Mouse (Mus musculus) limb, embryonic 11.5 days (tissue): Measurements from ENCODE around the gene Arhgap29. TPM values are rescaled to one million over a fixed set of nuclear protein-coding genes. Genes with fewer than 3 reads are reported as not detected.

ENCODE experiments used
- ATAC-seq: fragments of 200-750 bp; cut with Nextera tagmentation; 2 replicates; pipeline ENCODE4 v1.8.0; 2017; ENCODE audit warnings: low read depth; ENCODE audit not compliant: insufficient number of reproducible peaks, low FRiP score, low TSS enrichment
- DNase-seq: peaks from one replicate; pipeline ENCODE4 v3.0.0-alpha.2; 2015; ENCODE audit warnings: low spot score
- H3K27ac ChIP-seq: fragments of 300-500 bp; sonication (generic); replicated peaks from 2 replicates; pipeline ENCODE4 v1.5.1; 2014; ENCODE audit warnings: low read depth, mild to moderate bottlenecking, low read length
- H3K27me3 ChIP-seq: fragments of 300-500 bp; sonication (generic); 2 replicates; pipeline ENCODE4 v1.6.1; 2014; ENCODE audit warnings: mild to moderate bottlenecking, low read length, mixed read lengths; ENCODE audit not compliant: control insufficient read depth, insufficient read depth
- H3K36me3 ChIP-seq: fragments of 300-500 bp; sonication (generic); 2 replicates; pipeline ENCODE4 v1.6.1; 2014; ENCODE audit warnings: mild to moderate bottlenecking, low read length, moderate library complexity, mixed read lengths; ENCODE audit not compliant: control insufficient read depth, insufficient read depth
- H3K4me1 ChIP-seq: fragments of 300-500 bp; sonication (generic); 2 replicates; pipeline ENCODE4 v1.6.1; 2014; ENCODE audit warnings: low read length, mixed read lengths; ENCODE audit not compliant: control insufficient read depth, insufficient read depth
- H3K4me2 ChIP-seq: fragments of 300-500 bp; sonication (generic); 2 replicates; pipeline ENCODE4 v1.6.1; 2014; ENCODE audit warnings: low read depth, mild to moderate bottlenecking, moderate library complexity; ENCODE audit not compliant: severe bottlenecking
- H3K4me3 ChIP-seq: fragments of 300-500 bp; sonication (generic); 2 replicates; pipeline ENCODE4 v1.5.1; 2014; ENCODE audit warnings: low read depth, low read length
- H3K9ac ChIP-seq: fragments of 300-500 bp; sonication (generic); 2 replicates; pipeline ENCODE4 v1.6.1; 2014; ENCODE audit warnings: mild to moderate bottlenecking, low read length
- H3K9me3 ChIP-seq: fragments of 300-500 bp; sonication (generic); 2 replicates; pipeline ENCODE4 v1.6.1; 2016; ENCODE audit warnings: low read length; ENCODE audit not compliant: control insufficient read depth
- WGBS: fragments of 180-500 bp; shearing (Covaris S2); extraction: QIAGEN DNeasy Blood & Tissue Kit; methylation state at CpG from one replicate; pipeline ENCODE4 v1.1.7; 2014; 5-methylcytosine and 5-hydroxymethylcytosine counted together
- polyA plus RNA-seq: library from polyadenylated mRNA; unstranded; fragments of >200 nt; fragmentation: Nextera tagmentation; extraction: Ambion mirVana; gene quantifications from 2 replicates; pipeline ENCODE4 v1.2.1, GENCODE M21; 2014

Gene Arhgap29
- polyA plus RNA-seq, 1 experiment from 2014 or later, result 42.0 TPM

DNA sequence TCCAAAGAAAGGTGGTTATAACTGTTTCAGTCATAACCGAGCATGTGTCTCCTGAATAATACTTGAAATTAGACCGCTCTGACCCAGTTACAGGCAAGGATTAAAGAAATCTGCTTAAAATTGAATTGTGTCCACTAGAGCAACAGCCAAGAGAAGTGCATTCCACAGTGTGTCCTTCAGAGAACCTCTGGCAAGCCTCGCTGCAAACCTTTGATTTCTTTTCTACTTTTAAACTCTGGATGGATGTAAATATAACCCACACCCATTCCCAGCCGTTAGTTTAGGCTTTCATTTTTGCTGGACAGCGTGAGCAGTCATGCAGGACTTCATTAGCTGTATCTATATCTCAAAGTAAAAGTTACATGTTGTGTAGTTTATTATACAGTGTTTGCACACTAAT lies 74.3 kb downstream of the Arhgap29 start:
- no peaks in the 10 kb centered on the region for H3K9me3 ChIP-seq
- no peaks in the 10 kb centered on the region for H3K27me3 ChIP-seq
- WGBS, result 82% methylated on average over 5 of the region's 5 CpGs
- H3K36me3 ChIP-seq, result no peaks in the 10 kb centered on the region
- H3K9ac ChIP-seq, result no peak overlapping the region
- no peak overlapping the region for H3K4me3 ChIP-seq
- H3K4me1 ChIP-seq, result no peaks in the 10 kb centered on the region
- no peak overlapping the region for H3K4me2 ChIP-seq
- ATAC-seq, result no peak
- DNase-seq, result no peak
- no peak overlapping the region for H3K27ac ChIP-seq

DNA sequence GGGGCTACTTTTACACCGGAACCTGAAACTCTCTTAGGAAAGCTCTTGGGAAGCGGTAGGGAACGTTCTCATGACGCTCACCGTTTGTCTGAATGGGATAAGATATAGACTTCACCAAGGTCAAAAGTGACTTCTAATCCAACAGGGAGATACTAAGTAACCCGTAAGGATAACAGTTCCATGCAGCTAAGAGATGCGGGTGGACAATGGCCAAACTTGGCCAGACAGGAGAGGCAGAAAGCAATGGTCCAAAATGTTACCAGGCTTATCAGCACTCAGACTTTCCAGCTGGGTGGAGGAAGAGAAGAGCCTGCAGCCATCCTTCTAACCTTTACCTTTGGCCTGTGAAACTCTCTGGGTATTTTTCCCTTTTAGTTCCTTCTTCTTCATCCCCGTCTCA lies 75.4 kb downstream of the Arhgap29 start:
- no peak for DNase-seq

DNA sequence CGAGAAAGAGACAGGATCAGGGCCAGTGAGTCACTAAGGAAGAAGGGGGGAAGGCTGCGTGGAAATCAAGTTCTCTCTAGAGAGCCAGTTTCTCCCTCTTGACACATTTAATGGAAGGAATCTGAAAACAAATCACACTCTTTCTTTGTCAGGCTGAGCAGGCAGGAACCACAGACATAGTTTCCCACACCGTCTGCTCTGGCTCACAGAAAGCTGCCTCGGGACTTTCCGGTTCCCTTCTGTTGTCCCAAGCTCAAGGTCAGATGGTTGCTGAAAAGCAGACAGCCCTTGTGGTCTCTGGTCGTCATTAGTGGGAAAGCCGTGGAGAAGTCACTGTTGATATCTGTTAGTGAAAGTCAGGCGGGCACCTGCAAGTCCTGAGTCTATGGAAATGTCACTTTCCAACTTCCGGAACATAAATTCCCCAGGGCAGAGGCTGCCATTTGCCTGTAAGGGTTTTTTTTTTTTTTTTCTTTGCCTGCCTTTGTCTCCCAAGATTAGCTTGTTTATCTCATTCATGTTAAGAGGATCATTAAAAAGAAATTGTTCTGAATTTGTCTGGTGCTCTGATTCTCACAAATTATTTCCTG lies 81.0 kb downstream of the Arhgap29 start:
- no peak for ATAC-seq
- Histone ChIP-seq H3K27ac (no peak overlapping the region), H3K4me3 (no peak overlapping the region), H3K27me3 (no peaks in the 10 kb centered on the region), H3K36me3 (no peaks in the 10 kb centered on the region), H3K9me3 (no peaks in the 10 kb centered on the region), H3K4me1 (peaks cover 6% of the 10 kb centered on the region; the same call in 1 of the 2 replicates), H3K9ac (no peak overlapping the region), H3K4me2 (no peak overlapping the region)
- 67% methylated on average over 9 of the region's 9 CpGs for WGBS
- DNase-seq, result no peak

More for the DNA sequence above, 75.4 kb downstream of the Arhgap29 start:
- no peak overlapping the region for H3K4me2 ChIP-seq
- WGBS, result 94% methylated on average over 8 of the region's 8 CpGs
- no peak overlapping the region for H3K9ac ChIP-seq
- no peaks in the 10 kb centered on the region for H3K4me1 ChIP-seq
- H3K4me3 ChIP-seq, result no peak overlapping the region
- H3K36me3 ChIP-seq, result no peaks in the 10 kb centered on the region
- H3K27ac ChIP-seq, result no peak overlapping the region
- H3K27me3 ChIP-seq, result no peaks in the 10 kb centered on the region
- H3K9me3 ChIP-seq, result no peaks in the 10 kb centered on the region
- no peak for ATAC-seq

DNA sequence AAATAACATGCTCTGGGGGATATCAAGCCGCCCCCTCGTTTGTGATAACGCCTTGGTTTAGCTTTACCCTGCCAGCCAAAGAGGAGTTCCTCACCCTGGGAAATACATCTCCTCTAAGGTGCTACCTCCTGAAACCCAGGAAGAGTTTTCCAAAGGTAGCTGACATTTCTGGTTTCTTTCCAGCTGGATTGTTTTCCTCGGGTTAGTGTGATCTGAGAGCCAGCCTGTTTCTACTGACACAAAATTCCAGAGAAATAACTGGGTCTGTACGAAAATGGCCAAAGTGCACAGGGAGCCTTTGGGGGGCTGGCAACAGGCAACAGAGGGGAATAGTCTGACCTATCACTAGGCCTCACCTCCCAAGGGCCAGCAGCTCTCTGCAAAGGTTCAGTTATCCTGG lies 81.9 kb downstream of the Arhgap29 start:
- DNase-seq, result no peak
- H3K36me3 ChIP-seq, result no peaks in the 10 kb centered on the region
- no peak for ATAC-seq
- peaks cover 6% of the 10 kb centered on the region; the same call in 1 of the 2 replicates for H3K4me1 ChIP-seq
- no peak overlapping the region for H3K4me3 ChIP-seq
- H3K4me2 ChIP-seq, result no peak overlapping the region
- no peak overlapping the region for H3K27ac ChIP-seq
- 84% methylated on average over 5 of the region's 5 CpGs for WGBS
- H3K27me3 ChIP-seq, result no peaks in the 10 kb centered on the region
- H3K9ac ChIP-seq, result no peak overlapping the region
- H3K9me3 ChIP-seq, result no peaks in the 10 kb centered on the region

DNA sequence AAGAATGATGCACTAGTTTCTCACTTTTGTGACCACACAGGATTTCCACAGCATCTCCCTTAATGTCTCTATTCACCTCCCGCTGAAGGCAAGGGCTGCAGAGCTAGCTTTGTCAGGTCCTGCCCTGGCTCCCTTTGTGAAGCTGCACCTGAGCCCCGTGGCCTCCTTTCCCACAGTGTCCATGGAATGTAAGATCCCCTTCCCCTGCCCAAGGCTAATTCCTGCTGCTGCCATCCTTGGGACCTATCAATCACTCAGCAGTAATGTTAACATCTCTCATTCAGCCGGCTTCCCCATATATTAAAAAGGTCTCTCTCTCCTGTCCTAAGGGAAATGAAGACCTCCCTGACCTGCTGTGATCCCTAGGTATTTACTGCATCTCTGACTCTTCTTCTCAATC lies 82.8 kb downstream of the Arhgap29 start:
- H3K9ac ChIP-seq, result no peak overlapping the region
- H3K27me3 ChIP-seq, result no peaks in the 10 kb centered on the region
- ATAC-seq, result no peak
- no peak overlapping the region for H3K4me3 ChIP-seq
- H3K36me3 ChIP-seq, result no peaks in the 10 kb centered on the region
- no peak for DNase-seq
- no peak overlapping the region for H3K27ac ChIP-seq
- WGBS, result 68% methylated on average over 3 of the region's 3 CpGs
- H3K4me2 ChIP-seq, result no peak overlapping the region
- peaks cover 6% of the 10 kb centered on the region; the same call in 1 of the 2 replicates for H3K4me1 ChIP-seq
- H3K9me3 ChIP-seq, result no peaks in the 10 kb centered on the region

DNA sequence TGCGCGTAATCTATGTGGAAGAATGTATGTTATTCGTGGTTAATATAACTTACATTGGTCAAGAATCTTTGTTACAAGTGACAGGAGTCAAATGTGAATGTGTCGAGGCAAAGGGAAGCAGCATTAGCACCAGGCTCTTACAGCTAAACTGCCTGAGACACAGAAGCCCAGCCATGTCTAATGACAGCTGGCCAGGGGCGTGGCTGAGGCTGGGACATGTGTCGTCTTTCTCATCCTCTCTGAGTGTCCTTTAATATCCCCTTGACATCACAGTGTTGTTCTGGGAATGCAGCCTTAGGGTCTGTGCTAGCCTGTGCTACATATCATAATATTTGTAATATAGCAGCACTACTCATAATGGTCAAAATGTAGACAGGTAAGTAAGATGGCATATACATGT lies 88.2 kb downstream of the Arhgap29 start:
- Histone ChIP-seq H3K9ac (no peak overlapping the region), H3K36me3 (no peaks in the 10 kb centered on the region), H3K9me3 (no peaks in the 10 kb centered on the region), H3K27ac (no peak overlapping the region), H3K4me3 (no peak overlapping the region), H3K4me1 (peaks cover 11% of the 10 kb centered on the region; the same call in 1 of the 2 replicates), H3K27me3 (no peaks in the 10 kb centered on the region), H3K4me2 (no peak overlapping the region)
- DNase-seq (no peak), ATAC-seq (no peak)
- 76% methylated on average over 6 of the region's 6 CpGs for WGBS

DNA sequence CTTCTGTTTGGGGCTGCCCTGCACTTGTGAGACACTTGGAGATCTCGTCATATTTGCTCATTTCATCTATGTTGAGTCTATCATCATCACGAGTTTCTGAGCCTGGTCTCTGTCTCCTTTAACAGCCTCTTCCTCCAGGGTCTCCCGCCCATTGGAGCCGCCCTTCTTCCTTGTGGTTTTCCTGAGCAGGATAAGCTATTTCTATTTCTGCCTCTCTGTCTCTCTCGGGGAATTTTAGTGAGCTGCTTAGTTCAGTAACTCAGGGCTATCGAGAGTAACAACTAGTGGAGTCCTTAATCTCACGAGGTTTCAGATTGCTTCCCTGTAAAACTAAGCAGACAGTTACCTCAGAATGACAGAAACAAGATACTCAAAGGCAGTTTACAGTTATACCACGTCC lies 90.8 kb downstream of the Arhgap29 start:
- H3K4me2 ChIP-seq, result 0 out of 2 replicates have a peak overlapping the region, but pooled peaks have one; percentile 0
- DNase-seq (no peak), ATAC-seq (no peak)
- 24% methylated on average over 8 of the region's 8 CpGs for WGBS
- H3K4me3 ChIP-seq, result no peak overlapping the region
- no peaks in the 10 kb centered on the region for H3K9me3 ChIP-seq
- H3K36me3 ChIP-seq, result no peaks in the 10 kb centered on the region
- H3K27ac ChIP-seq, result no peak overlapping the region
- no peak overlapping the region for H3K9ac ChIP-seq
- peaks cover 28% of the 10 kb centered on the region for H3K4me1 ChIP-seq
- no peaks in the 10 kb centered on the region for H3K27me3 ChIP-seq

DNA sequence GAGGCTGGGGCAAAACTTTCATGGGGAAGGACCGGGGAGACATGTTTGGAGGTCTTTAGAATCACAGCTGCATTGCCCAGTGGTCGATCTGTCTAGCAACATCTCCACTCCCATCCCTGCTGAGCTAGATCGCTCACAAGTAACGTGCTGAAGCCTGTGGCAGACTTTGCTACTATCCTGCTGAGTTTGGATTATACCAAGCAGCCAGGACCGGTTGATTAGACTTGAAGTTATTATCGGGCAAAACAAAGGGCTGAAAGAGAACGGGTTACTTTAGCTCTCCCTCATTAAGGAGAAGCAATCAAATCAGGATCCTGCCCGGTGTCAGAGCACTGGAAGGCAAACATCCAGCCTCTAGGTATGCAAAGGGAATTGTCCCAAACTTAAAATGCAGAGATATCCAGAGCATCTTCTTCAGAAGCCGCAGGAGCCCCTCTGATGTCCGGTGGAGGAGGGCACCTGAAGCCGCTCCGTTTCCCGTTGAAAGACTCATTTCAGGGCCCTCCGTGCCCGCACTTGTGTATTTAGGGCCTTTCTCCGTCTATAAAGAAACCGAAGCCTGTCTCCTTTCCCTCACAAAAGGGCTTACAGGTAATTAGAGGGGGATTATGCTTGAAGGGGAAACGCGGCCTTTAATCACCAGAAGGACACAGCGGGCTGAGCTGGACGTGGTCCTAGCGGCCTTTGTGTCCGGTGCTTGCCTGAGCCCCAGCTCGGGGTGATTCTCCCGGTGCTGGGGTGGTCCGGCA lies 91.6 kb downstream of the Arhgap29 start, which contains the start of gene Abca4:
TSS of gene Abca4 (plus strand) at position 645 of the 749 bp plus-strand sequence.
- peak; percentile 56 for DNase-seq
- no peak for ATAC-seq
- WGBS, result 7% methylated on average over 26 of the region's 26 CpGs
- Histone ChIP-seq H3K4me1 (peaks cover 35% of the 10 kb centered on the region), H3K36me3 (no peaks in the 10 kb centered on the region), H3K27ac (no peak within 1 kb of the TSS), H3K4me3 (no peak within 1 kb of the TSS), H3K4me2 (peak within 1 kb of the TSS; percentile 22; the same call in 1 of the 2 replicates), H3K27me3 (no peaks in the 10 kb centered on the region), H3K9me3 (no peaks in the 10 kb centered on the region), H3K9ac (peak within 1 kb of the TSS; percentile 57)
